Mouse (Mus musculus): ENCODE measurements around the gene Sub1.

Sub1 gene

DNA sequence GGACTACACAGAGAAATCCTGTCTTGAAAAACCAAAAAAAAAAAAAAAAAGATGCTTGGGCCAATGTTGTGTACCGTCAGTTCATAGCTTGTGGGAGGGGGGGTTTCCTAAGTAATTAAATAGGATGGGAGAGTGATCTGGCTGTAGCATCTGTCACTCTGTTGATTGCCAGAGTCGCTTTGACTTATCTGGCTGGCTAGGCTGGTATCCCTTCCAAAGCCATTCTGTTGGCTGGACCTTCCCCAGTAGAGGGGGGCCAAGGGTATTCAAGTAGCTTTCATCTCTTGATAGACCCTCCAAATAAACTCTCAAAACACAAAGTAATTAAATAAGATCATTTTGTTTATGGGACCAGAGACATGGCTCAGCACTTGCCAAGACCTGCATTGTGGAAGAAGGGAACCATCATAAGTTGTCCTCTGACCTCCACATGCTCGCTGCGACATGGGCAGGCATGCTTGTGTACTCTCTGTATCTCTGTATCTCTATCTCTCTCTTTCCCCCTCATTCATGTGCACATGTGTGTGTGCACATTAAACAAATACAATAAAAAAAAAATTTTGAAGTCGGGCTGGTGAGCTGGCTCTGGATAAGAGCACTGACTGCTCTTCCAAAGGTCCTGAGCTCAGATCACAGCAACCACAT is 31.5 kb downstream of the Sub1 start:
- no peak for DNase-seq (ENCODE audit: low spot score)

DNA sequence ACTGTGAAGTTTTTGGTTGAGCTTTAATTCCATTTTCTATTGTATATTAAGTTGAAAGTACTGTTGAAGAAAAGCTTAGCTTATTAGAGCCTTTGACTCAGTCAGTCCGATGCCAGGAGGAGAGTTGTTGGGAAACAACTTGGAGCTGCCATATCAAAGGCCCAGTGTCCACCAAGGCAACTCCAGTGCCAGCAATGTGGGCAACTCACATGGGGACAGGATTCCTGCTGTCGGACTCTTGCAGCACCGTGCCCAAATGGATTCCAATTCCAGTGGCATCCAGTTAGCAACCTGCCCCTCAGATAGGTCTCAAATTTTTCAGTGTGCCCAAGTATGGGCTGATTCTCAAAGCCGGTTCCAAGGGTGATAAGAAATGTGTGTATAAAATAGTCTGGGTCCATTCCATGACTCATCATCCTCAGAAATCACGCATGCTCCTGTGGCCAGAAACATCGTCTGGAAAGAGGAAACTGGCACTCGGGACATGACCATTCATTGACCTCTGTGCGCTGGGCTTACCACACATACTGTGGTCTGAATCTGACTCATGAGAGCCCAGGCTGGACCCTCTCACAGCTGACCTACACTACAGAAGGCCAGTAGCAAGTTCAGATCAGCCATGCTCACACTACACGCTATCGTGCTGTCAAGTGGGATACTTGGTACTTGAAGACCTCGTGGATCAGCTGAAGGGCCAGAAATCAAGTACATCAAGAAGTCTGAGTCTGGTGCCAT is 32.8 kb downstream of the Sub1 start:
- DNase-seq (ENCODE audit: low spot score): no peak

DNA sequence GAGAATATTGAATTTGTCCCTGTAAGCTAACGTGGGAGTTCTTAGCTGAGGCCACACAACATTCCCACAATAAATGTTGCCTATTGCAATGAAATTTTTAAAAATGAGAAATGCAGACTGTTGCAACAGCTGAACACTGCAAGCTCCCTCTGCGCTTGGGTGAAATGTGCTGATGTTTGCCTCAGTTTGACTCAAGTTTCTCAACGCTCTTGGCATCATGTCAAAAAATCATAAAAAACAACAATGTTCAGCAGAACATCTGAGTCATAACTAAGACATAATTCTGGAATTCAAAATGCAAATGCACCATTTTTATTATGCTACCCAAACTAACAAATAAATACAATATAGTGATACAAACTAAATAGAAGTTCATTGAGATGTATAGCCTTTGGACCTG is 37.1 kb downstream of the Sub1 start:
- no peak for DNase-seq (ENCODE audit: low spot score)

DNA sequence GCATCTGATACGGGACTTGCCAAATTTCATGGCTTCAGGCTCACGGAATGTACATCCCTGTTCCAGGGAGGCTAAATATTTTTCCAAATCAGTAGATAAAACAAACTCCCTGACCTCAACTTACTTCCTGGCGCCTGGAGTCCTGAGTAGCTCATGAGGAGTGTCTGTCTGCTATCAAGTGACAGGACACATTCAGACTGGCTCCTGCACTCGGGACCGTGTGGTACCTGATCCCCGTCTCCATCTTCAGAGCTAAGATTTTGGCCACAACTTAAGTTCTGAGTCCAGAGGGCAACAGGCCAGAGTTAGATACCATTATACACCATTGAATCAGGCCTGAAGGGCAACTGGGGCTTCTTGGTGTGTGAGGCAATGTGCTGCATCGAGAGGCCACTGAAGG is 40.7 kb downstream of the Sub1 start:
- DNase-seq (ENCODE audit: low spot score): no peak

DNA sequence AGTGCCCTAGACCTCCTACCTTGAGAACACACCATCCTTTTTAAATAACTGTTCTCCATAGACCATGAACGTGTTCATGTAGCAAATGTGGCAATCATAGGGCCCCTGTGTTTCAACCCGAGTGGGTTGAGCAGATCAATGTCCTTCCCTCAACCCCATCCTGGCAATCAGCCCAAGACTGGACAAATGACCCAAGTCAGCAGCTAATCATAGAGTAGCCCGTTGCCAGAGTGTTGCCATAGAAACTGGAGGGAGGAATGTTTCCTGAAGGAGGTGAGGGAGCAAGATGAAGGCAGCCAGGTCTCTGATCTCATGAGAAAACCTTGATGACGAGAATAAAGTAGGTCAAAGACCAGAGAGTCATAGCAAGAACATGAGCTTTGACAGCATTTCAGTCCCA is 42.6 kb downstream of the Sub1 start:
- no peak for DNase-seq (ENCODE audit: low spot score)

DNA sequence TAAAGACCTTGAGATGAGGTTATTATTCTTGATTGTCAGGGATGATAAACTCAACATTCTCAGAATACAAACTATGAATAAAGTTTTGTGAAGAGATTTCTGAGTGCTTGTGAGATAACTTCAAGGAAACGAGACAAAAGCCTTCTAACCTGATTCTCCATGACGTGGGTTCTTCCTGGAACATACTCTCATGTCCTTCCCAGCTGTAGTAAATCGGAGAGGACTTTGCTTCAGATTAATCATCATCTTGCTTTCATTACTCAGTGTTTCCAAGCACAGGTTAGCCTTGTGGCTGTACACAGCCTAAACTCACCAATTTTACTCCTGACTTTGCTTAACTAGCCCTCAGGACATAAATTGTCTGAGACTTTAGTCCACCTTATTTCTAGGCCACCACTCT is 44.6 kb downstream of the Sub1 start:
- no peak for DNase-seq (ENCODE audit: low spot score)

DNA sequence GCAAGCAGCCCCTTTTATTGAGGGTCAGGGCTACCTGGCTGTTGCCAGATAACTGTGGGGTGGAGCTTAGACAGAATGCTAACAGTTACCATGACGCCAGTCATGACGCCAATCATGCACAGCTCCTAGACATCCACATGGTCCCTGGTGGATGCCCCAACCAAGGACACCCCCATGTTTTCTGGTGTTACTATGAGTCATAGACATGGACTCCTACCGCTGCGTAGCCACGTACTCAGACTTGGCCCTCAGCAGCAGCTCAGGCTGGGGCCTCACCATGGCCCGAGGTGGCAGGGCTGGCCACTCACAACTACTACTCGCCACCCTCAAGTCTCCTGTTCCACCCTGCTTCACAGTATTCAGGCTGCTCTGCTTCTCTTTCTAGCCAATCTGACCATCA is 45.6 kb downstream of the Sub1 start:
- DNase-seq (ENCODE audit: low spot score): no peak

DNA sequence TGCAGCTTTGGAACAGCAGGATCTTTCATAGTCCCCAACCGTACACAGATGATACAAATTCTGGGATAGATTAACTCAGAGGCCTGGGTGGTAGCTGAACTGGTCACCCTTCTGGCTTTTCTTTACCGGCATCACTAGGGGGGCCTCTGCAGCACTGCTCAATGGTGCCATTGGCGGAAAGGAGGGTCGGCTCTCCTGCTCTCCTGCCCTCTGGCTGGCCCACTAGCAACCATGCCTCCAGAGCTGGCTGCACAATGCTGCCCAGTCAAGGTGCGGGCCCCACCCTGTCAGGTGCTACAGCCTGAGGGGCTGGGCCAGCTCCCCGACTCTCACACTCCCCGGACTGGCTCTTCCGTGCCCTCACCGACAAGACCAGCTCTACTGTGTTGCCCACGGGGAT is 46.6 kb downstream of the Sub1 start:
- DNase-seq (ENCODE audit: low spot score): no peak

DNA sequence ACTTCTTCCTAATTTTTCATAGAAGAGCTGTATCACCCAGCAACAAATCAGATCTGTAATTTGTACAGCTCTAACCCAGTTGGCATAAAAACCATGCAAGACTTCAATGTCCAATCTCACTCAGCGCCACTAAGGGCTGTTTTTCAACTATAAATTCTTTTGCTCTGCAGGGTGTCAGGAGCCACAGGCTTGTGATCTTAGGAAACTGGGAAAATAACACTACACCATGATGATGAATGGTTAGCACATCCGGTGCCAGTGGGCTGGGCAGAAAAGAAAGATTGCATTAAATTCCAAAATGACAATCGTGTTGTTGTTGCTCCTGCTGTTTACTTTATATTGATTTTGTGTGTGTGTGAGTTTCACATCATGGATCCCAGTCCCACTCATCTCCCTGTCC is 47.3 kb downstream of the Sub1 start:
- DNase-seq (ENCODE audit: low spot score): no peak

DNA sequence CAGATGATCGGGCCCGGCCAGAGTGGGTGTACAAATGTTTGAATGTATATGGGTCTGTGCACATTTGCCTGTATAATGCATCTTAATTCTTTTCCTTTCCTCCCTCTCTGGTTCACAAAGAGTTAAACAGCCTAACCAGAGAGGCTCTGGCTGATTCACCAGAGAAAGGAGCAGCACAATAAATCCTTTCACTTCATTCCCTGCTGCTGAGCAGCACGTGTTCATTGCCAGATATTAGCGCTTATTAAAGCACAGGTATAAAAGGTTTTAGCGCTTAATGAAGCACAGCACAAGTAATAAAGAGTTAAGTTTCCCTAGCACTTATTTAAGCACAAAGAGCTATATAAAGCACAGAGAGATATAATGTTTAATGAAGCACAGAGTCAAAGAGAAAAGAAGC is 55.9 kb downstream of the Sub1 start:
- no peak for DNase-seq (ENCODE audit: low spot score)

Measured in urinary bladder, postnatal 14 days (tissue).